Mouse (Mus musculus) megakaryocyte, embryonic 14.5 days (primary cell): Measurements from ENCODE around the gene Il31.

Experiments used
- FLI1 ChIP-seq: IDR thresholded peaks from 2 replicates; pipeline ENCODE4 v1.6.1; 2012; ENCODE audit warnings: low read length, inconsistent platforms, mixed read lengths
- GATA1 ChIP-seq: IDR thresholded peaks from 3 replicates; pipeline ENCODE4 v1.6.1; 2012; ENCODE audit warnings: mixed read lengths, low read length, inconsistent platforms, borderline replicate concordance

GRCm38 (mm10) chr5:123528641-123529040 is 39.4 kb upstream of the Il31 start:
- TF ChIP-seq GATA1: no peak
- no peak for TF ChIP-seq FLI1
